Mouse (Mus musculus) heart, embryonic 16.5 days (tissue): Measurements from ENCODE around the gene Rpl18a. TPM values are rescaled to one million over a fixed set of nuclear protein-coding genes. Genes with fewer than 3 reads are reported as not detected.
"Not testable (repeated sequence)": the region's sequence is repeated elsewhere in the genome, so short reads cannot be mapped to it uniquely, and the experiment has no call there.

Source experiments
- ATAC-seq: fragments of 200-750 bp; cut with Nextera tagmentation; replicated peaks from 2 replicates; pipeline ENCODE4 v1.8.0; 2017; ENCODE audit warnings: moderate number of reproducible peaks; ENCODE audit not compliant: insufficient read depth, low FRiP score; ENCODE audit errors: extremely low read depth
- H3K27ac ChIP-seq: fragments of 300-500 bp; sonication (generic); 2 replicates; pipeline ENCODE4 v1.5.1; 2014; ENCODE audit warnings: mild to moderate bottlenecking, low read length, control low read depth, moderate library complexity
- H3K27me3 ChIP-seq: fragments of 300-500 bp; sonication (generic); 2 replicates; pipeline ENCODE4 v1.6.1; 2014; ENCODE audit warnings: low read length, mixed read lengths; ENCODE audit not compliant: control insufficient read depth, insufficient read depth
- H3K36me3 ChIP-seq: fragments of 300-500 bp; sonication (generic); 2 replicates; pipeline ENCODE4 v1.6.1; 2014; ENCODE audit not compliant: control insufficient read depth, insufficient read depth
- H3K4me1 ChIP-seq: fragments of 300-500 bp; sonication (generic); 2 replicates; pipeline ENCODE4 v1.6.1; 2014; ENCODE audit warnings: low read length, mixed read lengths; ENCODE audit not compliant: control insufficient read depth, insufficient read depth
- H3K4me2 ChIP-seq: fragments of 300-500 bp; sonication (generic); 2 replicates; pipeline ENCODE4 v1.6.1; 2014; ENCODE audit warnings: low read depth, mild to moderate bottlenecking, control low read depth, low read length
- H3K4me3 ChIP-seq: fragments of 300-500 bp; sonication (generic); 2 replicates; pipeline ENCODE4 v1.5.1; 2014; ENCODE audit warnings: mild to moderate bottlenecking, control low read depth, low read length
- H3K9ac ChIP-seq: fragments of 300-500 bp; sonication (generic); 2 replicates; pipeline ENCODE4 v1.6.1; 2014; ENCODE audit warnings: low read length, control low read depth
- H3K9me3 ChIP-seq: fragments of 300-500 bp; sonication (generic); replicated peaks from 2 replicates; pipeline ENCODE4 v1.6.1; 2016; ENCODE audit warnings: low read length; ENCODE audit not compliant: control insufficient read depth
- WGBS: fragments of 180-500 bp; shearing (Covaris S2); extraction: QIAGEN DNeasy Blood & Tissue Kit; methylation state at CpG from one replicate; pipeline ENCODE4 v1.1.7; 2014; 5-methylcytosine and 5-hydroxymethylcytosine counted together
- polyA plus RNA-seq: library from polyadenylated mRNA; unstranded; fragments of >200 nt; fragmentation: Nextera tagmentation; extraction: Ambion mirVana; gene quantifications from 2 replicates; pipeline ENCODE4 v1.2.1, GENCODE M21; 2015

Gene Rpl18a
- polyA plus RNA-seq, 1 experiment from 2014 or later = 2,334 TPM

DNA sequence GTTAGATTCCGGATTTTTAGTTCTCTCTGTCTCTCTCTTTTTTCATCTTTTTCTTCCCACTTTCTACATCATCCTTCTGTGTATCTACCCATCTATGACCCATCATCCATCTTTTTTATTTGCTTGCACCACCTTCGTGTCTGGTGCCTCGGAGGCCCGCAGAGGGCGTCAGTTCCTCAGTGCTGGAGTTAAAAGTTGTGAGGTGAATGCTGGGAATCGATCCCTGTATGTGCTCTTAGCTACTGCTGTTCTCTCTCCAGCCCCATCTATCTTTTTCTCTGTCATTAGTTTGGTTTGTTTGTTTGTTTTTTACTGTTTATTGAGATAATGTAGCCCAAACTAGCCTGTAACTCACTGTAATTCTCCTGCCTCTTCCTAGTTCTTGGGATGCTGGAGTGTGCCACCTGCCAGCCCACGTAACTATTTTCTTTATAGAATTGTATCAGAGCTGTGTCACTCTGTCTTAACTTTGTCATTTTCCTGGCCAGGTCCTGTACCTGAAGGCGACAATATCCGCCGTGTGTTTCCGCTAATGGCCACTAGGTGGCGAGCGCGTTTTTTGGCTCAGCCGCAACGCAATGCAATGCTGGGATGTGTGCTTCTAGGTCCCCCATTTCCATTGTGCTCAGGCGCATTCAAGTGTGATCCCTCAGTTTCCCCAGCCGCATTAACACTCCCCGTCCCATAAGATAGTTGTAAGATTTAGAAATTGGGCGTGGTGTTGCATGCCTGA lies 635 bp upstream of the Rpl18a start:
- H3K36me3 ChIP-seq = peaks cover 26% of the 10 kb centered on the region
- under 1% methylated on average over 20 of the region's 20 CpGs for WGBS

DNA sequence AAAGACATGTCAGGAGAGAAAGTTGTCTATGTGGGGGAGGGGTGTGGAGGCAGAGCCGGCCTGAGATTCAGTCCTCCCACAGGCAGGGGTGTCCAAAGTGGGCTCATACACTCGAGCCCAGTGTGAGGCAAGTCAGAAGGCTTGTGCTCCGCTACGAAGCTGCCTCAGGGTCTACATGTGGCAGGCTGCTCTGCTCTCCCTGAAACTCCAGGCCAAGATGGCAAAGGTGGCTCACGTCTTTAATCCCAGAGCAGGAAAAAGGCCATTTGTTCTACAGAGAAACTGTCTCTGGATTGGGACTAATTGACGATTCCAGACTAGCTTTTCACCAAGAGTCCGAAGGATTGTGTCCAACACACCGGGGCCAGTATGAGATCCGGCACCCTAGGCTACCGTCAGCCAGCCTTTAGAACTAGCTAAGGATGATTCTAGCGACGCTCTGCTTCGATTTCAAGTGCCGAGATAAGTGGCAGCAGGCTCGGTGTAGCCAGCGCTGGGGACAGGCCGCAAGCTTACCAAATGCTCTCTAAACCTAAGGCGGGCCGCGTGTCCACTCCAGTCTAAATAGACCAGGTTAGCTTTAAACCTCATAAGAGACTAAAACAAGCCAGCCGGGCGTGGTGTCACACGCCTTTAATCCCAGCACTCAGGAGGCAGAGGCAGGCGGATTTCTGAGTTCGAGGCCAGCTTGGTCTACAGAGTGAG lies 744 bp downstream of the Rpl18a start:
- Histone ChIP-seq H3K9me3 (no peaks in the 10 kb centered on the region), H3K27ac (peak overlapping the region; percentile 67), H3K4me3 (peak overlapping the region; percentile 90), H3K4me2 (peak overlapping the region; percentile 96), H3K4me1 (peaks cover 10% of the 10 kb centered on the region), H3K36me3 (peaks cover 26% of the 10 kb centered on the region), H3K9ac (peak overlapping the region; percentile 87), H3K27me3 (peaks cover 15% of the 10 kb centered on the region)
- 2% methylated on average over 25 of the region's 25 CpGs for WGBS
- no peak for ATAC-seq

More for the DNA sequence above, 635 bp upstream of the Rpl18a start:
- H3K27me3 ChIP-seq = peaks cover 11% of the 10 kb centered on the region
- peak overlapping the region; percentile 90 for H3K27ac ChIP-seq
- peak; percentile 46 for ATAC-seq
- H3K4me1 ChIP-seq = peaks cover 10% of the 10 kb centered on the region
- H3K4me2 ChIP-seq = peak overlapping the region; percentile 95
- H3K4me3 ChIP-seq = peak overlapping the region; percentile 90
- no peaks in the 10 kb centered on the region for H3K9me3 ChIP-seq
- peak overlapping the region; percentile 80 for H3K9ac ChIP-seq

DNA sequence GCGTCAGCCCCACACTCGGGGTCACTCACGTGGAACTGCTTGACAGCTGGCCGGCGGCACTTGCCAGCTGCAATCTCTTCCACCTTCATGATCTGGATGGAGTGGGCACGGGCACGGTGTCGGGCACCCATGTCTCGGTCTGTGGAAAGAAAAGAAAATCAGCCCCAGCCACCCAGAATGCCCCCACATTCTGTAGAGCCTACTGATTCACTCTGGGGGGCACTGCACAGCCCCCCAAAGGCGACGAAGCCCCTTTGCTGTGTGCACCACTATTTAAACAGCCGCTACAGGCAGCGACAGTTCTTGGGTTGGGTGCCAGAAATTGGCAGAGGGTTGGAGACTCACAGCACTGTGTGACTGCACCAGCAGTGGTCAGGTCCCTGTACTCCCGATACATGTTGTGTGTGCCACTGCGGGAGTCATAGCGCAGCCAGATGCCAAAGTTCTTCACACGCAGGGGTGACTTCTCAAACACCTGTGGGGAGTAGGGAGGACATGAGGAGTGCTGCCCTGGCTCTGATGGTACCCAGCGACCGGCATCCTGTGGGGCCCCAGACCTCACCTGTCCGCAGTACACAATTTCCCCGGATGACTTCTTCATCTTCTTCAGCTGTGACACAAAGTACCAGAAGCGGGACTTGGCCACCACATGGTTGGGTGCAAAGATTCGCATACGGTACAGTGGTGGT lies 1.5 kb downstream of the Rpl18a start:
- peak overlapping the region; percentile 90 for H3K4me3 ChIP-seq
- peaks cover 22% of the 10 kb centered on the region for H3K27me3 ChIP-seq
- H3K27ac ChIP-seq = peak overlapping the region; percentile 67; the same call in 1 of the 2 replicates
- peaks cover 10% of the 10 kb centered on the region for H3K4me1 ChIP-seq
- H3K4me2 ChIP-seq = peak overlapping the region; percentile 96
- H3K9ac ChIP-seq = peak overlapping the region; percentile 87; the same call in 1 of the 2 replicates
- not testable (repeated sequence) for H3K9me3 ChIP-seq, ATAC-seq
- 82% methylated on average over 22 of the region's 24 CpGs for WGBS
- peaks cover 26% of the 10 kb centered on the region for H3K36me3 ChIP-seq

DNA sequence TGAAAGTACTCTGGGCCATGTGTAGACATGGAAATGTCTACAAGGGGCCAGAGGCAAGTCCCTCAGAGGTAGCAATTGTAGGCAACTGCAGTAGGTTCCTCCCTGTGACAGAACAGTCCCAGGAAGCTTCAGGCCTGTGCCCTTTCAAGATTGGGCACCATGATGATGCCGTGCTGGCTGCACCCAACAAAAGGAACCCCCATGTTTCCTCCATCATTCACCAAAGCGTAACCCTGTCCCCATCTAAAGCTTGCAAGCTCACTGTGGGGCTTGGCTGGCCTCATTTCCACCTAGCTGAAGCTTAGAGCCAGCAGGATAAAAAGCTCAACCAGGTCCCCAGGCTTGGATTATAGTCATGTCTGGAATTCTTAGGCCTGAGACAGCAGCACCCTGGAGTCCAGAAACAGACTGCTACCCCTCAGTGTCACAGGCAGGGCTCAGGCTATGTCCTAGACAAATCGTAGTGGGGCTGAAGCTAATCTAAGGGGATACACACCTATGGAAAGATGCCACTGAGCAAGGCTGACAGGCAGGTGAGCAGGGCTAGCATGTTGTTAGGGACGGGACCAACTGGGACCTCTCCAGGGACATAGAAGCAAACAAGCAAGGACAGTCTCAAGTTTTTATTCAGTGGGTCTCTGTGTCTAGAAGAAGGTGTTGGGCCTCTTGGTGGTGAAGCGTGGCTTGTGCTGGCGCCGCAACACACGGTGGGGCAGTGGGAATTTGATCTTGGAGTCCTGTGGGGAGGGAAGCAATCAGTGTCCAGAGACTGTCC lies 2.3 kb downstream of the Rpl18a start:
- Histone ChIP-seq H3K4me3 (no peak overlapping the region), H3K9me3 (no peaks in the 10 kb centered on the region), H3K27ac (no peak overlapping the region), H3K4me1 (peaks cover 10% of the 10 kb centered on the region), H3K9ac (no peak overlapping the region), H3K27me3 (peaks cover 29% of the 10 kb centered on the region), H3K4me2 (no peak overlapping the region), H3K36me3 (peaks cover 26% of the 10 kb centered on the region)
- no peak for ATAC-seq
- 89% methylated on average over 8 of the region's 8 CpGs for WGBS

DNA sequence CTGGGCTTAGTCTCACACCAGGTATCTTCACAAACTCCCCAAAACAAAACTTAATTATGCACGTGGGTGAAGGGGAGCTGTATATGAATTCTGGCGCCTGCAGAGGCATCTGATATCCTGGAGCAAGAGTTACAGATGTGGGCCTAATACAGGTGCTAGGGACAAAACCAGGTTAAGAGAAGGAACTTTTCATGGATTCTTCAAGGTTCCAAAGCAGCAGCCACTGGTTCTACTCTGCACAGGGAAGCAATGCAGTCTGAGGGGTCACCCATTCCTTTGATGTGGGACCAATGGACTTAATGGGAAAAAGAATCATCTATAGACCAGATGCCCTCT lies 2.9 kb downstream of the Rpl18a start:
- H3K4me3 ChIP-seq = no peak overlapping the region
- no peak overlapping the region for H3K27ac ChIP-seq
- H3K27me3 ChIP-seq = peaks cover 30% of the 10 kb centered on the region
- peaks cover 10% of the 10 kb centered on the region for H3K4me1 ChIP-seq
- H3K4me2 ChIP-seq = no peak overlapping the region
- no peaks in the 10 kb centered on the region for H3K9me3 ChIP-seq
- WGBS = 66% methylated on average over 2 of the region's 2 CpGs
- no peak for ATAC-seq
- no peak overlapping the region for H3K9ac ChIP-seq
- peaks cover 26% of the 10 kb centered on the region for H3K36me3 ChIP-seq

DNA sequence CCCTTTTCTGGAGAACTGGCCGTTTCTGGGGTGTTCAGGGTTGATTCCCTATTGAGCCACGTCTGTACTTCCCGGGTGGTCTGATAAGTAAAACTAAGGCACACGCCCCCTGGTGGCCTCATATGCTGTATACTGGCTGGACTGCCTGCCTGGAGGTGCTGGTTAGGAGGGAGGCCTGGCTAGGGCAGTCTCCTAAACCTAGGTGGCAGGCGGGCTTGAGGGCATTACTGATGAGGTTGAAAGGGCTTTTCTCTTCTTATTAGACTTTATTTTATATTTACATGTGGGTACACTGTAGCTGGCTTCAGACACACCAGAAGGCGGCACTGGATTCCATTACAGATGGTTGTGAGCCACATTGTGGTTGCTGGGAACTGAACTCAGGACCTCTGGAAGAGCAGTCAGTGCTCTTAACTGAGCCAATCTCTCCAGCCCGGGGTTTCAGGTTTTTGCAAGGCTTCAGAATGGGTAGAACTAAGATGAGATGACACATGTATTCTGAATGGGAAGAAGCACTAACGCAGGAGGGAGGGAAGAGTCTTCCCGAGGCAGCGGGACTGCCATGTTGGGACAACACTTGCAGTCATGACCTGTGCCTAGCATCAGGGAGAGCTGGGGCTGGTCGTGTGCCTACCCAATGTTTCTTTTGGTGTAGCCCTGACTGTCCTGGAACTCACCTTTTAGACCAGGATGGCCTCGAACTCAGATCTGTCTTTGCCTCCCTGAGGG lies 3.4 kb downstream of the Rpl18a start:
- H3K27ac ChIP-seq = no peak overlapping the region
- H3K4me3 ChIP-seq = no peak overlapping the region
- H3K36me3 ChIP-seq = peaks cover 26% of the 10 kb centered on the region
- 32% methylated on average over 12 of the region's 12 CpGs for WGBS
- H3K27me3 ChIP-seq = peaks cover 30% of the 10 kb centered on the region
- peaks cover 10% of the 10 kb centered on the region for H3K4me1 ChIP-seq
- no peaks in the 10 kb centered on the region for H3K9me3 ChIP-seq
- no peak for ATAC-seq
- no peak overlapping the region for H3K9ac ChIP-seq
- no peak overlapping the region for H3K4me2 ChIP-seq

DNA sequence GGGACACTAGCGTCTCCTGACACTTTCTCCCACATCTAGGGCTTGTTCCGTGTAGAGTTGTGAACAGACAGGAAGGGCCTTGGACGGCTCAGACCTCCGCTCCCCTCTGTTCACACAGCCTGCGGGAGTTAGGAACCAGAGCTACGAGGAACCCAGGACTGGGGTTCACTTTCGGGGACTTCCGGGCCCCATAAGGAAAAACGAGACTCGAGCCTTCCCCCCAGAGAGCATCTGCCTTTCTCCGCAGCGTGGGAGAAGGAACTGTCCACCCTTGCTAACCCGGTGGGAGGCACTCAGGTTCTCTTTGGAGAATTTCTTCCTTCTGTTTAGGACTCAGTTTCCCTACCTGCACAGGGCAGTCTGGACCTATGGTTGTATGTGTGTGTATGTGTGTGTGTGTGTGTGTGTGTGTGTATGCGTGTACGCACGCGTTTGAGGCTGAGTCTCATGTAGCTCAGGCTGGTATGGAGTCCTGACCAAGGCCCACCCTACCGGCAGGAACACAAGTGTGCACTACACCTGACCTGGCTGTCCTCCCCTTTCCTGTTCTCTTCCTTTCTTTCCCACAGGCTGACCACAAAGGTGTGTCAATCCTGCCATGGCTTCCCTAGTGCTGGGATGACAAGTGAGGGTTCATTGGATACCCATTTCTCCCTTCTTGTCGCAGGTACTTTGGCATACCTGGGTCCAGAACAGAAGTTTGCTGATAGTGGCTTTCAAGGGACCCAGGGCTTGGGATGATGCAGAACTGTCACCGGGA lies 4.1 kb downstream of the Rpl18a start:
- H3K9ac ChIP-seq = no peak overlapping the region
- H3K4me1 ChIP-seq = peaks cover 7% of the 10 kb centered on the region
- no peak overlapping the region for H3K27ac ChIP-seq
- WGBS = 25% methylated on average over 20 of the region's 20 CpGs
- H3K36me3 ChIP-seq = peaks cover 26% of the 10 kb centered on the region
- H3K4me2 ChIP-seq = peak overlapping the region; percentile 18
- no peaks in the 10 kb centered on the region for H3K9me3 ChIP-seq
- peaks cover 30% of the 10 kb centered on the region for H3K27me3 ChIP-seq
- H3K4me3 ChIP-seq = peak overlapping the region; percentile 1
- ATAC-seq = no peak
